Mouse (Mus musculus): ENCODE results near the gene Nexn.
"Not testable (repeated sequence)": the region's sequence is repeated elsewhere in the genome, so short reads cannot be mapped to it uniquely, and the experiment has no call there.

The Nexn gene

GRCm38 (mm10) chr3:152266036-152266421, at the start of gene Nexn:
Nexn (minus strand) TSS chr3:152266350.
- in situ Hi-C loops (cut with MboI, MseI), result loop anchor here (25.0 kb wide), 1 partner anchor 471 kb away; no protein-coding TSS in a partner anchor

- in situ Hi-C loops (cut with MboI, MseI), result no loop called here
These were observed 49.5 kb upstream of the Nexn start for GRCm38 (mm10) chr3:152315613-152316012.

GRCm38 (mm10) chr3:152314666-152315065, 48.5 kb upstream of the Nexn start:
- in situ Hi-C loops (cut with MboI, MseI), result not testable (repeated sequence)

GRCm38 (mm10) chr3:152309250-152309645, 43.1 kb upstream of the Nexn start:
- in situ Hi-C loops (cut with MboI, MseI), result no loop called here

GRCm38 (mm10) chr3:152308485-152309249, 42.5 kb upstream of the Nexn start:
- in situ Hi-C loops (cut with MboI, MseI), result no loop called here

- in situ Hi-C loops (cut with MboI, MseI), result no loop called here
These were observed 39.8 kb upstream of the Nexn start for GRCm38 (mm10) chr3:152305971-152306370.

- in situ Hi-C loops (cut with MboI, MseI), result no loop called here
These were observed 38.9 kb upstream of the Nexn start for GRCm38 (mm10) chr3:152305080-152305479.

GRCm38 (mm10) chr3:152304093-152304815, 38.1 kb upstream of the Nexn start:
- in situ Hi-C loops (cut with MboI, MseI), result no loop called here

GRCm38 (mm10) chr3:152302991-152303390, 36.8 kb upstream of the Nexn start:
- in situ Hi-C loops (cut with MboI, MseI), result no loop called here

- in situ Hi-C loops (cut with MboI, MseI), result no loop called here
These were observed 34.5 kb upstream of the Nexn start for GRCm38 (mm10) chr3:152300376-152301337.

- in situ Hi-C loops (cut with MboI, MseI), result loop anchor here (25.0 kb wide), 1 partner anchor 941 kb away; no protein-coding TSS in a partner anchor
These were observed 29.7 kb upstream of the Nexn start for GRCm38 (mm10) chr3:152295896-152296295.

- in situ Hi-C loops (cut with MboI, MseI), result loop anchor here (25.0 kb wide), 1 partner anchor 943 kb away; no protein-coding TSS in a partner anchor
These were observed 28.2 kb upstream of the Nexn start for GRCm38 (mm10) chr3:152294400-152294799.

GRCm38 (mm10) chr3:152293530-152294181, 27.5 kb upstream of the Nexn start:
- in situ Hi-C loops (cut with MboI, MseI), result loop anchor here (25.0 kb wide), 1 partner anchor 944 kb away; no protein-coding TSS in a partner anchor

- in situ Hi-C loops (cut with MboI, MseI), result loop anchor here (25.0 kb wide), 1 partner anchor 945 kb away; no protein-coding TSS in a partner anchor
These were observed 25.7 kb upstream of the Nexn start for GRCm38 (mm10) chr3:152291895-152292294.

GRCm38 (mm10) chr3:152290175-152290798, 24.1 kb upstream of the Nexn start:
- in situ Hi-C loops (cut with MboI, MseI), result loop anchor here (25.0 kb wide), 1 partner anchor 947 kb away; no protein-coding TSS in a partner anchor

- in situ Hi-C loops (cut with MboI, MseI), result loop anchor here (25.0 kb wide), 1 partner anchor 949 kb away; no protein-coding TSS in a partner anchor
These were observed 22.6 kb upstream of the Nexn start for GRCm38 (mm10) chr3:152288740-152289139.

GRCm38 (mm10) chr3:152288276-152288675, 22.1 kb upstream of the Nexn start:
- in situ Hi-C loops (cut with MboI, MseI), result loop anchor here (25.0 kb wide), 1 partner anchor 949 kb away; no protein-coding TSS in a partner anchor

GRCm38 (mm10) chr3:152287810-152288209, 21.7 kb upstream of the Nexn start:
- in situ Hi-C loops (cut with MboI, MseI), result loop anchor here (25.0 kb wide), 1 partner anchor 949 kb away; no protein-coding TSS in a partner anchor

GRCm38 (mm10) chr3:152284759-152285158, 18.6 kb upstream of the Nexn start:
- in situ Hi-C loops (cut with MboI, MseI), result loop anchor here (25.0 kb wide), 1 partner anchor 953 kb away; no protein-coding TSS in a partner anchor

- in situ Hi-C loops (cut with MboI, MseI), result loop anchor here (25.0 kb wide), 1 partner anchor 953 kb away; no protein-coding TSS in a partner anchor
These were observed 18.2 kb upstream of the Nexn start for GRCm38 (mm10) chr3:152284306-152284705.

All from regulatory T cell (primary cell).